Mouse (Mus musculus) B cell, adult 2 months (primary cell): ENCODE results near the gene Palld.

Experiments
- DNase-seq, 2 experiments: peaks; one replicate each; pipeline ENCODE4 v3.0.0; 2022

The Palld gene

DNA sequence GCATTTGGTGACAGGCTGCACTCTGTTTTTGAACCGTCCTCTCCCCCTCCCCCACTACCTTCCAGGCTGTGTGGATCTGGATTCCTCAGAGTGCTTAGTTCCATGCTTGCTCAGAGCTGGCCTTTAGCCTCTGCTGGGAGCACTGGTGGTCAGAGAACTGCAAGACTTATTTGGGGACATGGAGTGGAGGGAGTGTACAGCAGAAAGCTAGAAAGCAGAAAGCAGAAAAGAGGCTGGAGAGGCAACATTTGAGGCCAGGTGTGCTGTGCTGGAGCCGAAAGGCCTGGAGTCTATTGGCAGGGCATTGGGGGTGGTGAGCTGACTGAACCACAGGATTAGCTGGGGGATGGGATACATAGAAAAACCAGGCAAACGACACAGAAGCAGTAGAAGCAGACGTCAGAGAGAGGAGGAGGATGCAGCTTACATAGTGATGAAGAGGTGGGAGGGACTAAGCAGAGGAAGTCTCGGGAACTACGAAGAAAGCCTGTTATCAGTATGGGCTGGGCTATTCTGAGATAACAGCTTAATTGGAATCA is 188.1 kb downstream of the Palld start:
- no peak for DNase-seq

DNA sequence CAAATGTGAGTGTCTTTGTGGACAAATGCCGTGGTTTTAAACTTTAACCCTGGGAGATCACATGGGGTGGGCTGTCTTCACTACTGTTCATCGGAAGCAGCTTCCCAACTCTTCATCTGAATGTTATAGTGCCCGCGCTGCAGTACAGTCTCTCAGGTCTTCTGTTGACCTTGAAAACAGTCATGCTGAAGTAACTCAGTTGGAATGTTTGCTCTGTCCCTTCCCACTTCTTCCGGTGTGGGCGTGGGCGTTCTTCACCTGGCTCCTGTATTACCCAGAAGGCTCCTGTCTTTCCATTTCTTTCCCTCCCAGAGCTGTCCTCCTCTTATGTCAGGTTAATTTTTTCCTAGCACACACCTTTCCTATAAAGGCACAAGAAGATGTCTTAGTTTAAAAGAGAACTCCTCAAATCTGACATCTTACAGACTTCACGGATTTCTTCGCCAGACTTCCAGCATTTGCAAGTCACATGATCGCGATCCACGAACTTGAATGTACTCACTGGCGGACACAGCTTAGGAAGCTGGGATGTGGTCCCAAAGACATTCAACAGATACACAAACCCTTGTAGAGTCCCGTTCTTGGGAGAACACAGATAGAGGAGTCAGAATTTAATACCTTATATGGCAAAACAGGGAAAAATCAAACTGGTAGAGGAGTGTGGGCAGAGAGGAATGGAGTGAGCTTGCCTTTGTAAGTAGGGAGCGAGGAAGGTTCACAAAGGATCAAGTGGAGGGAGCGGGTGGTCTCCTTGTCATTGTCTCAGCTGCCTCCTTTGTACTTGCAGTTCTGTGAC is 189.1 kb downstream of the Palld start:
- DNase-seq, result no peak

DNA sequence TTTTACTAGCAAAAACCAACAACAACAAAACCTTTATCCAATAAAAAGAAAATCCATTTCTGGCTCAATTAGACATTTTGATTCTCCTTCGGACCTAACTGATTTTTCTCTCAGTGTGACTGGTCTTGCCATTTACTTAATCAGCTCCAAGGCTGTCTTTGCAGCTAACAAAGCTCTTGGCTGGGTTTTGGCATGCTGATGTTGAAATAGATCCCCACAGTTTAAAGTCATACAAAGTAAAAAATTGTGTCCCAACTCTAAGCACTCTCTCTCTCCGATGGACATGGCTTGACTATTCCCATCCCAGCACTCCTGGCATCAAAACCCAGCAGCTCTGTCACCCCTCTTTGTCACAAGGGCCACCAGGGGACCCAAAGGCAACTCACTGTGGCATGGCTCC is 190.1 kb downstream of the Palld start:
- DNase-seq, result no peak

DNA sequence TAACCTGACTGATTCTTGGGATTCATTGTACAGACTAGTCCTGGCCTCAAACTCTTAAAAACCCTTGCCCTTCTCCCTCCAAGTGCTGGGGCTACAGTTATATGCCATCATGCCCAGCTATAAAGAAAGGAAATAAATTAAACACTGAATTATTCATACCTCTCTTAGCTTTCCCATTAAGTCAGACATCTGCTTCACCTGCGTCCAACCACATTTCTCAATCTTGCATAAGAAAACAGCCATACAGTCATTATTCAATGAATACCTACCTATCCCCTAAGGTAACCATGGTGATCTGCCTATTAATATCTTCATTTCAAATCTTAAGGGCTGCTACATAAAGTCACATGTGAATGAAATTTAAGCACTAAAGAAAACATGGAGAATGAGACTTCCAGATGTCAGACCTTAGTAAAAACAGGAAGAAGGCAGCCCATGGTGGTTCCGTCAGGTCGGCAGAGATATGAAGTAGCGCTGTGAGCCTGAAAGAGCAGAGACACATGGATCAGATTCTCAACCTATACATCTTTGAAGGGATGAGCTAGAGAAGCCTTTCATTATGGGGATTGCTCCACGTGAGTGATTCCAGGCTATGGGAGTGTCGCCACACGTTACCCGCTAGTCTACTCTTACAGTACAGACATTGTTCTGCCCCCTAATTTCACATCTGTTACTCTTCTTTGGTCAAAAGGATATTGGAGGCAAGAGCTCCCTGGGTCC is 193.7 kb downstream of the Palld start:
- no peak for DNase-seq

DNA sequence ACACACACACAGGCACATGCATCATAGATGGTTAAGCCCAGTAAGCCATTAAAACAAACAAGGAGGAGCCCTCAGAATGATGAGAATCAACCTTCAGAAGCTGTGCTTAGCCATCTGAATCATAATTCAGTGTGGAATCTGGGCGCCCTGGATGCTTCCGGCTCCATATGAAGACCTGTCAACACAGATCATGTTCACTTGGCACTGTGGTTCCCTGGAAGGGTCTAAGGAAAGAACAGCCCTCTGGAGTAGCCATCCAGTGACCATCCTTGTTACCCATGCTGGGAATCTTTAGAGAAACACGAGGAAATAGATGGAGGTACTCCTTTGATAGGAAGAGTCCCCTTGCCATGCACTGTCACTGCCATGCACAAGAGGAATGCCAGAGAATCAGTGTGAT is 197.0 kb downstream of the Palld start:
- no peak for DNase-seq

DNA sequence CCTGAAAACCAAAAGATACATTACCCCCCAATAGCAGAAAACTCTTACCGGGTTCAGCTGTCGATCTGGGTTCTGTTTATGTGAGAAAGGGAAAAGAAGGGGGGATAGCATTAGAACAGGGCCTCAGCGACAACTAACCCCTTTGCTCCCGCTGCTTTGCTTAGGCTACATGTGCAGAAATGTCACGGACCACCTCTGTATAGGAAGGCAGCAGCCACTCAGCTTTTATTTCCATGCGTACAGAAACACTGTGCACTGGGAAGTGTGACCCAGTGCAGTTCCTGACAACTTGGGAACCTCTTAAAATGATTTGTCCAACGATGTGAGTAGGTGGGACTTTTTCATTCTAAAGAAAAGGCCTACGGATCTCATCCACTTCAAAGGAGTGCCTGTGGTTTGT is 200.4 kb downstream of the Palld start:
- no peak for DNase-seq

DNA sequence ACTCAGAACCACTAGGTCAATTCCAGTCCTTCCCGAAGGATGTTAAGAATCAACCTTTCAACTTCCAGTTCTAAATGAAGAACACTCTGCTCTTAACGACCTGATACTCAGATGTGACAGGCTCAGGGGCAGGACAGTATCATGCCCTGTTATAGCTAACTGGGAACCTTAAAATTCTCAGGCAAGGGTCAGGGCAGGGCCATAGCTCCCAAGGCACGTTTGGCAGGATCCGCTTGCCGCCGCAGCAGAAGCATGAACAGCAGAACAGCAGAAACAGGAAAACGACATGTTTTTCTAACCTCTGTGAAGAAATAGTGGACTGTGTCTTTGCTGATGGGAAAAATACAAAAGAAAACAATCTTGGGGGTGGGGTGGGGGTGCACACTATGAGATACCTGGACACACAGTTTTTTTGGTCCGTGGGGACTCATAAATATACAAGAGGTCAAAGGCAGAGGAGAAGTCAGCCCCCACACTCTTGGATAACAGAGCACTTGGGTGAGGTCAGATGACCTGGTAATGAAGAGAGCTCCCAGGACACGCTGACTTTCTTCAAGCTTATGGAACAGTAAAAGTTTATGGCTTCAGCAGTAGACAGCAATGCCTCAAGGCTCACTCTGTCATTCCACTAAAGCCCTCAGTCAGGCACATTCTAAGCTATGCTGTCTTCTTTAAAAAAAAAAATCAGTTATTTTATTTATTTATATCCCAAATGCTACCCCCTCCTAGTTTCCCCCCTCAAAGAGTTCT is 201.4 kb downstream of the Palld start:
- no peak for DNase-seq

DNA sequence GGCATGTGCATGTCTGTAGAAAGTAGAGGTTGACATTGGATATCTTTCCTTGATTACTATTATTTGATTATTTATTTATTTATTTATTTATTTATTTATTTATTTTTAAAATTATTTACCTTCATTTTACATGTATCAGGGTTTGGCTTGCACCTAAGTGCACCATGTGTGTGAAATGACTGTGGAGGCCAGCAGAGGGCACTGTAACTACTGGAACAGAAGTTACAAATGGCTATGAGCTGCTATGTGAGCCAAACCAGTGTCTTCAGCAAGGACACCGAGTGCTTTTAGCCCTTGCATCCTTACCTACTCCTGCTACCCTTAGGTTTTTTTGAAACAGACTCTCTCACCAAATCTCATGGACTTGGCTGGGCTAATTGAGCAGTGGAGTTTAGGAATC is 202.2 kb downstream of the Palld start:
- DNase-seq, result no peak

DNA sequence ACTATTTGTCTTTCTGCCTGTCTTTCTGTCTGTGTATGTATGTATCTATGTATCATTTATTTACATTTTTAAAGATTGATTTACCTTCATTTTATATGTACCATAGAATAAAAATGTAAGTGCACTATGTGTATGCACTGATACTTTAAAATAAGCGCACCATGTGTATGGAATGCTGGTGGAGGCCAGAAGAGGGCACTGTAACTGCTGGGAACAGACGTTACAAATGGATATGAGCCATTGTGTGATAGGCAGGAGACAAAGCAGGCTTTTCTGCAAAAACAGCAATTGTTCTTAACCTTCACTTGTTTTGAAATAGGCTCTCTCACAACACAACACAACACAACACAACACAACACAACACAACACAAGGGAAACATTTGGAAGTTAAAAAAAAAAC is 203.5 kb downstream of the Palld start:
- no peak for DNase-seq

DNA sequence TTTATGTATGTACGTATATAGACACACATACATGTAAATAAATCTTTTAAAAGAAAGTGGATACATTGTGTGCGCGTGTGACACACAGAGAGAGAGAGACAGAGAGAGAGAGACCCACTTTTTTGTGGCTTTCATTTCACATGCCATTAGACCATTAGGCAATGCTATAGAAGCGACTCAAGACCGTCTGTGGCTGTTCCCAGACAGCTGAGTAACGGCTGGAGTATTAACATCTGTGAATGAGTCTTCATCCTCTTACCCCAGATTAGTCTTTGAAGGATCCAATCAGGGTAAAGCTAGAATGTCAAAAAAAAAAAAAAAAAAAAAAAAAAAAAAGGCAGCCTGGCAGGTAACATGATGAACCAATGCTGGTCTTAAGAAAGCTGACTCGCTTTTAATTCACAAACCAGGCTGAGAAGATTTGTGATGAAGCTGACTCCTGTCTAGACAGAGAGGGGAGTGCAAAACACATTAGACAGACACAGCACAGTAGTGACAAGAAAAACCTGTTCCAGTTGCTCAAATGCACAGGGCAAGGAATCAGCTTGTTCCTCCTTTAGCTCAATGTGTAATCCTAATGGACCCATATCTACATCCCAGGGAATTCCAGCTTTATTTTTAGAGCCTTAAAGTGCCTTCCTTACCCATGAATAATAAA is 204.6 kb downstream of the Palld start:
- no peak for DNase-seq

DNA sequence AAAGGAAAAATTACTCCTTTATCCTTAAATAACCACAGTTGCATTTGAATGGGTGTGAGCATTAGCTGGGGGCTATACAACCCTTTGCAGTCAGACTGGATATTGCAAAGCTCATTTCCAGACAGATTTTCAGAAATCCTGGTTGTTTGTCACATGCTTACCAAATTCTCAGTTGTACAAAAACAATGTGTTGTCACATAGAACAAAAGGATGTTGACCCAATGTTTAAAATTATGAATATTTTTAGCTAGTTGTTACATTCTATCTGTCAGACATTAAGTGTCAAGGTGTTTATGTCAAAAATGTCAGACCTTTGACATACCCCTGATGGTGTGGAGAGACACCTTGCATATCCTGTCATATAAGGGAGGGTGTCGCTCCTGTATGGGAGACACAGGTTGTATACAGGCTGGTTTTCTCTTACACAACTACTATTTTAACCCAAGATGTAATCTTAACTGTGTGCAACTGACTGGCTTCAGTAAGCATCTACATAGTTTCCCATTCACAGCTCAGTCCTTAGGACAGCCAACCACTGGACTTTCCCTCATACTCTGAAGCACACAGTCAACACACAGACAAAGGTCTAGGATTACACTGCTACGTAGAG is 205.5 kb downstream of the Palld start:
- DNase-seq, result no peak

DNA sequence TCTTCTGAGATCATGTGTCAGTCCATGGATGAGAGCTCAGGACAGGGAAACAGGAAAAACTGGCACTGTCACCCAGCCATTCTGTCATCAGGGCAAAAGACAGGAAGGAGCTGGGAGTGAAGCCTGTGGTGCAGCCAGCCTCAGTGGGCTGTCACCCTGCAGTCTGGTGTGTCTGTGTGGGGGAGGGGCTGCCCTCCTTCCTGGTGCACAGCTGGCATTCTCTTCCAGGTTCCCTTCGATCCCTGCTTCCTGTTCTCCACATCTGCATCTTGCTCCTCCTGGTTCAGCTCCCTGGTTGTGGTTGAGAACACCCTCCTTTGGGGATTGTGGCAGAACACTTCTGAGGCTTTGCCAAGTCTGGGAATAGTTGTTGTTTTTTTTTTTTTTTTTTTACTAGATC is 207.1 kb downstream of the Palld start:
- no peak for DNase-seq

DNA sequence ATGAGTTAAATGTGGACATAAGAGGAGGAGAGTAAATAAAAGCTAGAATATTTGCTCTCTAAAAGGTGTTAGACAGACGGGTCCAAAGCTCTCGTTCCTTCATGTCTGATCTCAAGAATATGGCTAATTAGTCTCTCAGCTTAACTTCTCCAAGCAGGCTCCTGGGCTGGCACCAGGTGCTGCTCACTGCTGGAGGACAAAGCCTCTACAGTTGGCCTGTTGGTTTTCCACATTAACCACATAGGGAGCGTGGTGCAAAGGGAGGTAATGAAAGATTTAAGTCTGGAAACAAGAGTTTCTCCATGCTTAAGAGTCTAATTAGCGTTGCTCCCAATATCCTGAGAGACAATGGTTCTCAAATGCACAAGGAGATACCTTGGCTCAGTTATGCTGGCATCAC is 209.6 kb downstream of the Palld start:
- no peak for DNase-seq

DNA sequence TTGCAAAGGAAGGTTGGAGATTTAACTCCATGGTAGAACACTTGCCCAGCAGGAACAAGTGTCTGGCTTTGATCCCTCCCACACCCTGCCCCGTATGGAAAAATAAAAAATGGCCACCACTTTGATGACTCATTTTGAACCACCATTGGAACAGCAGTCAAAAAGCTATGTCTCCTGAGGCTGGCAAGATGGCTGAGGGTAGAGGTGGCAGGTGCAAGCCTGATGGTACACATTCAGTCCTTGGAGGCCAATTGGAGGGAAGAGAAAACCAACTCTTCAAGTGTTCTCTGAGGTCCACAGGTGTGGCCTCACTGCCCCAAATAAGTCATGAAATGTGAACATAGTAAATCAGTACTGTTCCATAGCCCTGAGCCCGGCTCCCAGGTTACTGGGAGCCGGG is 210.4 kb downstream of the Palld start:
- no peak for DNase-seq

DNA sequence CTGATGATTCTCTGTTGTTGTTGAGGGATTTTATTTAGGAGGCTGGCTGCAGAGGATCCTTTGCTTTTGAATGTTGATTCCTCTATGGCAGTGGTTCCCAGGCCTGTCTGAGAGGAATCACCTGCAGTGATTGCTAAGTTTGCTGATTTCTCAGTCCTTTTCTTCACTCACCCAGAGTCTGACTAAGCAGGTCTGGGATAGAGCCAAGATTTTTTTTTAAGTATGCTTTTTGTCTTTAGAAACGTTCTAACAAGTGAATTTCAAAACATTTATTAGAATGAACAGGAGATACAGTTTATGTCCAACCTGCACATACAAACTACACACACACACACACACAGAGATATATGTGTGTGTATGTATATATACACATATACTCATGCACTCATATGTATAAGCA is 211.1 kb downstream of the Palld start:
- no peak for DNase-seq

DNA sequence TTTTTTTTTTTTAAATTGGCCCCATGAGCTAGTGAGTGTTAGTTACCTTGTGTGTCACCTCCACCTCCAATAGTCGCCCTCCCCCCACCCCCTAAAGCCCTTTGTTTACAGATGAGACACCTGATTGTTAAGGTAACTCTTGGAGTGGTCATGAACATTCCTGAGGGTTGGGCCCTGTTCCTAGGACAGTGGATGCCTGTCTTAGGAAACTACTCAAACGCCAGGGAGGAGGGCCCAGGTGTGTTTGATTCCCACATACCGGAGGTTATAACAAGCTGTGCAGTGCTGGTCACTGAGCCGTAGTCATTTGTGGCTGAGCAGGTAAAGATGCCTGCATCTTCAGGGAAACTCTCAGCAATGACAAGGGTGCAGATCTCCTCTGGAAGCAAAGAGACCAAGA is 215.4 kb downstream of the Palld start:
- DNase-seq, result no peak

DNA sequence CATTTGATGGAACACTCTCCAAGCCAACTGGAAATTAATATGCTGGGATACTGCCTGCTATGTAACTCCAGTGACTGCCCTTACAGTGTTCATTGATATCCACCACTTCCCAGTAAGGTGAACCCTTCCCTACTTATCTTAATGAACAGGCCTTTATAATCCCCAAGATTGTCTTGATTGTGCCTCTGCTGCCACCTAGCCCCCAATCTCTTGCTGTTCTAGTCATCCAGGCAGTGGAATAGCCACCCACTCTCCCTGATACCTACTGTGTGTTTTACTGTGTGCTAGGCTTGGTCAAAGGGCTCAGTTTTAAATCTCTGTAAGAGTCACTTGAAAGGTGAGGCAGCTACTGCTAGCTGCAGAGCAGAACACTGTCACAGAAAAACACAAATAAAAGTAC is 216.2 kb downstream of the Palld start:
- DNase-seq, result no peak

DNA sequence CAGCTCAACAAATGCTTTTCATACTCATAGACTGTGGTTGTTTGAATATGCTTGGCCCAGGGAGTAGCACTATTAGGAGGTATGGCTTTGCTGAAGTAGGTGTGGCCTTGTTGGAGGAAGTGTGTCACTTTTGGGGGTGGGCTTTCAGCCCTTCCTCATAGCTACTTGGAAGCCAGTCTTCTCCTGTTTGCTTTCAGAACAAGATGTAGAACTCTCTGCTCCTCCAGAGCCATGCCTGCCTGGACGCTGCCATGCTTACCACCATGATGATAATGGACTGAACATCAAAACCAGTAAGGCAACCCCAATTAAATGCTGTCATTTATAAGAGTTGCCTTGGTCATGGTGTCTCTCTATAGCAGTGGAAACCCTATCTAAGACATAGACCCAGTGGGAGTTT is 217.2 kb downstream of the Palld start:
- no peak for DNase-seq

DNA sequence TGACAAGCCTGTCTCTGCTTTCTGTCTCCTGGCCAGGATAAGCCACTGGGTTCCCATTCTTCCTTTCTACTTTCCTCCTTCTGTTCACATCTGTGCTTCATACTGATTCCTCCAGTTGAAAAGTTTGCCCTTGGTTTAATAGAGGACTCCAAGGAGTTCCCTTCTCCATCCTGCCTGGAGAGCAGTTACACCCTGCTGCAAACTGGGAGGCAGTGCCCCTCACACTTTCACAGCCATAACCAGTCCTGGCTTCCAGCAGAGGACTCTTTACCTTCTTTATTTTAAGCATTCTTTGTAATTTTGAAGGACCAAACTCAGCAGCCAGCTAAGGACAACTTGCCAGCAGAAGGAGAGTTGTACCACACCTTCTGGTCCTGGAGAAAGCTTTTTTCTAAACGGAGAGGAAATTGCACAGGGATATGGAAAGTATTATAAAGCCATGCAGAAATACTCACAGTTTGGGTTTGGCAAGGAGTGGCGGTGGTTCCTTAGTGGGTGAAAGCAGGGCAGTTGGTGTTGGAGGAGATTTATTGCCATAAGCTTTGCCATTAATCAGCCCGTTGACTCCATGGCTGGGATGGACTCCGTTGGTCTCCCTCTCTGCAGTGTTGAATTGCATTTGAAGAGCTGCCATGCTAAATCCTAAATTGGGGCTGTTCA is 218.1 kb downstream of the Palld start:
- DNase-seq, result no peak

DNA sequence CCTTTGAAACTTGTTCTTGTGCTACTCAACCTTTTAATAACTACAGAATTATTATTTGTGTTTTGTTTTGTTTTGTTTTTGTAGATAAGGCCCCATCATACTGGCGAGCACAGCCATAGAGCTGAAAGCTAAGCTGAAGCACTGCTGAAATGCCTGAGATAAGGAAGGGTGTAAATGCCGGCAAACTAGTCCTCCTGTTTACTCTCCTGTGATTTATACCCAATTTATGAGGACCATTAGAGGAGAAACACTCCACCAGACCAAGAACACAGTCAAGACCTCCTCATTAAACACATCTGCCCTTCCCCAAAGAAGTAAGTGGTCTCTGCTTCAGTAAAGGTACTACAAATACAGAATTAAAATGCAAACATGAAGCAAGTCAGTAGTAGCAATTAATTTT is 219.6 kb downstream of the Palld start:
- DNase-seq, result no peak

DNA sequence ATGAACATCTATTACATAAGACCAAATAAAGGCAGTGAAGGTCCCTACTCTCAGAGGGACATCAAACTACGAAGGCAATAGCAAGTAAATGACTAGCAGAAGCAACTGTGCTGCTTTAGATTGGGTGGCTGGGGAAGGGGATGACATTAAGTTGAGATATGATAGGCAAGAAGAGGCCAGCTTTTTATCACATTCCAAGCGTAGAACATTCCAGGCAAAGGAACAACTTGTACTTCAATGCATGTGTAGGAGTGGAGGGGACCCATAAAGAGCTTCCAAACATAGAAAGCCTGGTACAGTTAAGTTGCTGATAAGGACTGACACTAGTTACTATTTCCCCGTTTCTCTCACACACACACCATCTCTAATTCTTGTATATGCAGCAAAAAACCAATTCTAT is 221.3 kb downstream of the Palld start:
- no peak for DNase-seq

DNA sequence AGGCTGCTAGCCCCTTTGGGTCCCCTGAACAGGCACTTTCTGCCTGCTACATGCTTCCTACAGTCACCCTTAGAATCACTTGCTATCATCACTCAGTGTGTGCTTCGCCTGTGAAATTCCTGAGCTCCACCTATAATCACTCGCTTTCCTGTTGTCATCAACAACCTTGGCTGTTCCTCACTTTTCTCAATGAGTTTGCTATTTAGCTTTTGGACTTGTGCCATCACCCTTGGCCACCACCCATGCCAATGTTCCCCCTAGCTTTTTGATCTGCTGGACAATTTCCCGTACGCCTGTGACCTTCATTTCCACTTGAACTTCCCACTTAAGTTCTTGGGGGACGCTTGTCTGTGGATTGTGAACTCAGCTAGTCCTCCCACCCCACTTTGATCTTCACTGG is 225.3 kb downstream of the Palld start:
- DNase-seq, result no peak
